Mouse (Mus musculus) MEL (cell line): Measurements from ENCODE around the gene Ppp2r5b. TPM values are rescaled to one million over a fixed set of nuclear protein-coding genes. Genes with fewer than 3 reads are reported as not detected.

Source experiments
- DNase-seq: peaks from one replicate; pipeline ENCODE4 v3.0.0; 2011; ENCODE audit warnings: low read depth, low spot score
- H3K27ac ChIP-seq: 2 replicates; pipeline ENCODE4 v1.5.1; 2012; ENCODE audit warnings: low read depth, mild to moderate bottlenecking, control low read depth, low read length, moderate library complexity; ENCODE audit not compliant: control insufficient read depth
- H3K27me3 ChIP-seq, 2 experiments: fragments of 150-350 bp in 1 of 2; sonication (generic) in 1 of 2; 2 replicates each; pipeline ENCODE4 v1.6.1; 2012; ENCODE audit warnings: low read length in 2 of 2, mild to moderate bottlenecking in 2 of 2, improper control_type of control experiment in 1 of 2, moderate library complexity in 1 of 2; ENCODE audit not compliant: insufficient read depth in 2 of 2, control insufficient read depth in 1 of 2
- H3K36me3 ChIP-seq, 2 experiments: 2 replicates each; pipeline ENCODE4 v1.6.1; 2012 to 2014; ENCODE audit warnings: low read length in 2 of 2, improper control_type of control experiment in 1 of 2, inconsistent platforms in 1 of 2, mild to moderate bottlenecking in 1 of 2; ENCODE audit not compliant: insufficient read depth in 2 of 2, control insufficient read depth in 1 of 2
- H3K4me1 ChIP-seq, 2 experiments: fragments of 150-350 bp in 1 of 2; sonication (generic) in 1 of 2; 2 replicates each; pipeline ENCODE4 v1.6.1; 2012; ENCODE audit warnings: low read length in 2 of 2, improper control_type of control experiment in 1 of 2, mild to moderate bottlenecking in 1 of 2; ENCODE audit not compliant: insufficient read depth in 2 of 2, control insufficient read depth in 1 of 2
- H3K4me3 ChIP-seq, 2 experiments: fragments of 150-350 bp in 1 of 2; sonication (generic) in 1 of 2; 2 replicates each; pipeline ENCODE4 v1.5.1; 2012; ENCODE audit warnings: low read depth in 2 of 2, low read length in 2 of 2, mild to moderate bottlenecking in 2 of 2, moderate library complexity in 2 of 2, control low read depth in 1 of 2, improper control_type of control experiment in 1 of 2; ENCODE audit not compliant: control insufficient read depth in 1 of 2, insufficient read depth in 1 of 2
- H3K79me2 ChIP-seq: 2 replicates; pipeline ENCODE4 v1.6.1; 2012; ENCODE audit warnings: mild to moderate bottlenecking, low read length, moderate library complexity; ENCODE audit not compliant: control insufficient read depth, poor library complexity, insufficient read depth
- H3K9ac ChIP-seq: 2 replicates; pipeline ENCODE4 v1.6.1; 2012; ENCODE audit warnings: low read depth, mild to moderate bottlenecking, control low read depth, low read length, moderate library complexity; ENCODE audit not compliant: control insufficient read depth, poor library complexity, severe bottlenecking
- H3K9me3 ChIP-seq: fragments of 150-350 bp; sonication (generic); replicated peaks from 2 replicates; pipeline ENCODE4 v1.6.1; 2012; ENCODE audit warnings: mild to moderate bottlenecking, low read length, improper control_type of control experiment, moderate library complexity; ENCODE audit not compliant: insufficient read depth
- CHD2 ChIP-seq: IDR thresholded peaks from 2 replicates; pipeline ENCODE4 v1.6.1; 2011; ENCODE audit warnings: low read length, improper control_type of control experiment
- E2F4 ChIP-seq: IDR thresholded peaks from 2 replicates; pipeline ENCODE4 v1.6.1; 2011; ENCODE audit warnings: low read depth, low read length, improper control_type of control experiment, borderline replicate concordance
- ELF1 ChIP-seq: IDR thresholded peaks from 2 replicates; pipeline ENCODE4 v1.6.1; 2014; ENCODE audit warnings: low read depth, mild to moderate bottlenecking, inconsistent platforms, low read length, improper control_type of control experiment, moderate library complexity
- GABPA ChIP-seq: IDR thresholded peaks from 2 replicates; pipeline ENCODE4 v1.6.1; 2012; ENCODE audit warnings: low read depth, mild to moderate bottlenecking, inconsistent platforms, low read length, improper control_type of control experiment, moderate library complexity
- MAX ChIP-seq: IDR thresholded peaks from 2 replicates; pipeline ENCODE4 v1.6.1; 2011; ENCODE audit warnings: low read length, improper control_type of control experiment
- MEF2A ChIP-seq: IDR thresholded peaks from 2 replicates; pipeline ENCODE4 v1.6.1; 2014; ENCODE audit warnings: low read depth, mild to moderate bottlenecking, inconsistent platforms, low read length, improper control_type of control experiment; ENCODE audit not compliant: poor library complexity, insufficient replicate concordance, severe bottlenecking; ENCODE audit errors: extremely low read depth
- MYB ChIP-seq: IDR thresholded peaks from 2 replicates; pipeline ENCODE4 v1.6.1; 2011; ENCODE audit warnings: mild to moderate bottlenecking, low read depth, low read length, improper control_type of control experiment
- MYC ChIP-seq: IDR thresholded peaks from 2 replicates; pipeline ENCODE4 v1.6.1; 2011; ENCODE audit warnings: low read depth, mild to moderate bottlenecking, low read length, improper control_type of control experiment, moderate library complexity
- RAD21 ChIP-seq: IDR thresholded peaks from 2 replicates; pipeline ENCODE4 v1.6.1; 2011; ENCODE audit warnings: mild to moderate bottlenecking, low read depth, low read length, improper control_type of control experiment
- RCOR1 ChIP-seq: IDR thresholded peaks from 2 replicates; pipeline ENCODE4 v1.6.1; 2012; ENCODE audit warnings: low read depth, mild to moderate bottlenecking, inconsistent platforms, low read length, improper control_type of control experiment
- SIN3A ChIP-seq: IDR thresholded peaks from 2 replicates; pipeline ENCODE4 v1.6.1; 2012; ENCODE audit warnings: low read length, improper control_type of control experiment, inconsistent platforms
- SMC3 ChIP-seq: IDR thresholded peaks from 2 replicates; pipeline ENCODE4 v1.6.1; 2011; ENCODE audit warnings: low read depth, low read length, improper control_type of control experiment
- TAL1 ChIP-seq: IDR thresholded peaks from 2 replicates; pipeline ENCODE4 v1.6.1; 2012; ENCODE audit warnings: mild to moderate bottlenecking, inconsistent platforms, low read length, moderate library complexity, mixed read lengths
- TBP ChIP-seq: IDR thresholded peaks from 2 replicates; pipeline ENCODE4 v1.8.0; 2011; ENCODE audit warnings: low read depth, low read length, improper control_type of control experiment
- USF2 ChIP-seq, 2 experiments: IDR thresholded peaks; 2 replicates each; pipeline ENCODE4 v1.6.1; 2011 to 2012; ENCODE audit warnings: improper control_type of control experiment in 2 of 2, low read length in 2 of 2, borderline replicate concordance in 1 of 2, inconsistent platforms in 1 of 2, low read depth in 1 of 2, mild to moderate bottlenecking in 1 of 2; ENCODE audit not compliant: insufficient read depth in 1 of 2
- ZMIZ1 ChIP-seq: IDR thresholded peaks from 2 replicates; pipeline ENCODE4 v1.6.1; 2012; ENCODE audit warnings: low read depth, mild to moderate bottlenecking, inconsistent platforms, low read length, improper control_type of control experiment, moderate library complexity
- ZNF384 ChIP-seq: IDR thresholded peaks from 2 replicates; pipeline ENCODE4 v1.6.1; 2012; ENCODE audit warnings: low read depth, mild to moderate bottlenecking, inconsistent platforms, low read length, improper control_type of control experiment
- polyA plus RNA-seq, 2 experiments: library from polyadenylated mRNA; stranded (reverse) in 1 of 2; unstranded in 1 of 2; fragments of >175 nt in 1 of 2; fragments of >200 nt in 1 of 2; gene quantifications; 2 replicates each; pipeline versions ENCODE4 v1.2.1 to v1.2.4; 2012; ENCODE audit warnings: low replicate concordance in 2 of 2, low read depth in 1 of 2; ENCODE audit not compliant: insufficient read length in 2 of 2, insufficient read depth in 1 of 2, missing spikeins in 1 of 2
- total RNA-seq: library from RNA; depleted of rRNA; stranded (reverse); fragments of 300-350 nt; gene quantifications from 2 replicates; pipeline ENCODE4 v1.2.3, GENCODE M21; 2012

Gene Ppp2r5b
- total and polyA plus RNA-seq, 3 experiments = 14.7 to 15.6 TPM; not detected in 1

GRCm38 (mm10) chr19:6271206-6271605, 35.5 kb upstream of the Ppp2r5b start:
- Histone ChIP-seq H3K4me3 (no peak overlapping the region), H3K27me3 (no peaks in the 10 kb centered on the region), H3K36me3 (peaks cover 0 to 2% of the 10 kb centered on the region in 2 experiments; a peak in 2 of 4 replicates), H3K9ac (no peak overlapping the region), H3K79me2 (peaks cover 6% of the 10 kb centered on the region; the same call in 1 of the 2 replicates), H3K9me3 (no peaks in the 10 kb centered on the region), H3K27ac (no peak overlapping the region), H3K4me1 (peaks cover 0 to 7% of the 10 kb centered on the region in 2 experiments; a peak in 2 of 4 replicates)
- no peak for TF ChIP-seq ZMIZ1
- DNase-seq = no peak

- peaks cover 0 to 2% of the 10 kb centered on the region in 2 experiments; a peak in 2 of 4 replicates for H3K36me3 ChIP-seq
- no peak overlapping the region for H3K4me3 ChIP-seq
- TF ChIP-seq MYB (no peak), GABPA (no peak), TAL1 (no peak), MAX (no peak), SMC3 (no peak), USF2 (IDR thresholded peaks at IDR 0.05; ENCODE audit: borderline replicate concordance in 1 of 2, insufficient read depth in 1 of 2, low read depth in 1 of 2, low read length in 2 of 2) (no peak), TBP (no peak), ELF1 (no peak), MEF2A (no peak), RAD21 (no peak), ZNF384 (no peak), CHD2 (no peak), RCOR1 (no peak), MYC (no peak), E2F4 (no peak), SIN3A (no peak)
- H3K4me1 ChIP-seq = peaks cover 0 to 5% of the 10 kb centered on the region in 2 experiments; a peak in 2 of 4 replicates
- H3K27me3 ChIP-seq = no peaks in the 10 kb centered on the region
- no peak overlapping the region for H3K9ac ChIP-seq
- H3K27ac ChIP-seq = no peak overlapping the region
- no peaks in the 10 kb centered on the region for H3K9me3 ChIP-seq
- peaks cover 2% of the 10 kb centered on the region; the same call in 1 of the 2 replicates for H3K79me2 ChIP-seq
- DNase-seq = no peak
Observed at GRCm38 (mm10) chr19:6270661-6271060, 35.0 kb upstream of the Ppp2r5b start.
